Mouse (Mus musculus): ENCODE data around the gene Nfasc. TPM values are rescaled to one million over a fixed set of nuclear protein-coding genes. Genes with fewer than 3 reads are reported as not detected.

Gene Nfasc
- total RNA-seq, 2 experiments from 2014 or later: not detected

- no peak for ATAC-seq (replicated peaks; ENCODE audit: low FRiP score, poor library complexity, severe bottlenecking)
Observed at GRCm38 (mm10) chr1:132736171-132736570, 5.4 kb downstream of the Nfasc start.

GRCm38 (mm10) chr1:132733873-132734447 lies 7.6 kb downstream of the Nfasc start:
- no peak for ATAC-seq (replicated peaks; ENCODE audit: low FRiP score, poor library complexity, severe bottlenecking)

GRCm38 (mm10) chr1:132732307-132732706 lies 9.3 kb downstream of the Nfasc start:
- no peak for ATAC-seq (replicated peaks; ENCODE audit: low FRiP score, poor library complexity, severe bottlenecking)

- no peak for ATAC-seq (replicated peaks; ENCODE audit: low FRiP score, poor library complexity, severe bottlenecking)
Observed at GRCm38 (mm10) chr1:132727548-132727947, 14.0 kb downstream of the Nfasc start.

- ATAC-seq (replicated peaks; ENCODE audit: low FRiP score, poor library complexity, severe bottlenecking): no peak
Observed at GRCm38 (mm10) chr1:132722362-132722761, 19.2 kb downstream of the Nfasc start.

GRCm38 (mm10) chr1:132721266-132721665 lies 20.3 kb downstream of the Nfasc start:
- no peak for ATAC-seq (replicated peaks; ENCODE audit: low FRiP score, poor library complexity, severe bottlenecking)

- no peak for ATAC-seq (replicated peaks; ENCODE audit: low FRiP score, poor library complexity, severe bottlenecking)
Observed at GRCm38 (mm10) chr1:132718225-132718624, 23.4 kb downstream of the Nfasc start.

GRCm38 (mm10) chr1:132715044-132715443 lies 26.6 kb downstream of the Nfasc start:
- no peak for ATAC-seq (replicated peaks; ENCODE audit: low FRiP score, poor library complexity, severe bottlenecking)

GRCm38 (mm10) chr1:132709419-132709818 lies 32.2 kb downstream of the Nfasc start:
- ATAC-seq (replicated peaks; ENCODE audit: low FRiP score, poor library complexity, severe bottlenecking): no peak

GRCm38 (mm10) chr1:132707301-132707700 lies 34.3 kb downstream of the Nfasc start:
- ATAC-seq (replicated peaks; ENCODE audit: low FRiP score, poor library complexity, severe bottlenecking): no peak

- ATAC-seq (replicated peaks; ENCODE audit: low FRiP score, poor library complexity, severe bottlenecking): no peak
Observed at GRCm38 (mm10) chr1:132703467-132703866, 38.1 kb downstream of the Nfasc start.

- ATAC-seq (replicated peaks; ENCODE audit: low FRiP score, poor library complexity, severe bottlenecking): no peak
Observed at GRCm38 (mm10) chr1:132696926-132697325, 44.7 kb downstream of the Nfasc start.

GRCm38 (mm10) chr1:132696232-132696631 lies 45.4 kb downstream of the Nfasc start:
- ATAC-seq (replicated peaks; ENCODE audit: low FRiP score, poor library complexity, severe bottlenecking): no peak

- ATAC-seq (replicated peaks; ENCODE audit: low FRiP score, poor library complexity, severe bottlenecking): no peak
Observed at GRCm38 (mm10) chr1:132694007-132694406, 47.6 kb downstream of the Nfasc start.

GRCm38 (mm10) chr1:132689181-132689580 lies 52.4 kb downstream of the Nfasc start:
- no peak for ATAC-seq (replicated peaks; ENCODE audit: low FRiP score, poor library complexity, severe bottlenecking)

GRCm38 (mm10) chr1:132678935-132679334 lies 62.7 kb downstream of the Nfasc start:
- no peak for ATAC-seq (replicated peaks; ENCODE audit: low FRiP score, poor library complexity, severe bottlenecking)

GRCm38 (mm10) chr1:132678076-132678475 lies 63.5 kb downstream of the Nfasc start:
- ATAC-seq (replicated peaks; ENCODE audit: low FRiP score, poor library complexity, severe bottlenecking): no peak

- no peak for ATAC-seq (replicated peaks; ENCODE audit: low FRiP score, poor library complexity, severe bottlenecking)
Observed at GRCm38 (mm10) chr1:132672704-132673103, 68.9 kb downstream of the Nfasc start.

- no peak for ATAC-seq (replicated peaks; ENCODE audit: low FRiP score, poor library complexity, severe bottlenecking)
Observed at GRCm38 (mm10) chr1:132669200-132669599, 72.4 kb downstream of the Nfasc start.

GRCm38 (mm10) chr1:132660354-132660753 lies 81.2 kb downstream of the Nfasc start:
- ATAC-seq (replicated peaks; ENCODE audit: low FRiP score, poor library complexity, severe bottlenecking): no peak

- ATAC-seq (replicated peaks; ENCODE audit: low FRiP score, poor library complexity, severe bottlenecking): no peak
Observed at GRCm38 (mm10) chr1:132659604-132660003, 82.0 kb downstream of the Nfasc start.

- no peak for ATAC-seq (replicated peaks; ENCODE audit: low FRiP score, poor library complexity, severe bottlenecking)
Observed at GRCm38 (mm10) chr1:132655611-132656010, 86.0 kb downstream of the Nfasc start.

All from erythroid progenitor cell, adult 5-6 weeks (primary cell).